Mouse (Mus musculus): ENCODE data around the gene Pum3. TPM values are rescaled to one million over a fixed set of nuclear protein-coding genes. Genes with fewer than 3 reads are reported as not detected.

Gene Pum3
- polyA plus RNA-seq, 1 experiment: 28.8 TPM

DNA sequence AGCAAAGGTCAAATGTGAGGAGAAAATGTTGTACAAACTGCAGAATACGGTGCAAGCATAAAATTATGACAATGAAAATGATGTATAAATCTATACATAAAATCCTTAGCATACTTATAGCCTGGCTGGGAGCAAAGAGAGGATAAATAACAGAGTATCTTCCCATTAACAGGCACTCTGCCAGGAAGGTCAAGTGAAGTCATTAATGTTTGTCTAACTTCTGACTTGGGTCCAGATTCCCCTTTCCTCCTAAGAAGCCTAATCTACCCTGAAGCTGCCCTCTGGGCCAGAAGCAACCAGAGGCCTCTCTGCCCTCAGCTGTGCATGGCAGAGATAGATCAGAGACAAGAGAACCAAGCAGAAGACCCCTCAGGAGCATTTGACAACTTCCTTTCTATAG lies 83.1 kb downstream of the Pum3 start:
- Histone ChIP-seq H3K27me3 (ENCODE audit: control insufficient read depth, insufficient read depth, insufficient read length) (no peaks in the 10 kb centered on the region), H3K4me3 (no peak overlapping the region), H3K79me2 (ENCODE audit: control insufficient read depth, insufficient read depth) (no peaks in the 10 kb centered on the region), H3K4me2 (ENCODE audit: low read depth) (no peak overlapping the region), H3ac (ENCODE audit: control insufficient read depth, insufficient read length) (no peak overlapping the region), H3K36me3 (ENCODE audit: control insufficient read depth, insufficient read depth) (no peaks in the 10 kb centered on the region)
- TF ChIP-seq E2F4 (IDR thresholded peaks at IDR 0.05; ENCODE audit: insufficient read depth): no peak
- no peak for TF ChIP-seq USF1 (IDR thresholded peaks at IDR 0.05; ENCODE audit: low read depth)
- no peak for TF ChIP-seq MYOG (IDR thresholded peaks at IDR 0.05; ENCODE audit: control insufficient read depth in 1 of 3, insufficient read depth in 1 of 3, insufficient read length in 2 of 3, low read depth in 2 of 3)
- no peak for TF ChIP-seq POLR2AphosphoS2 (IDR thresholded peaks at IDR 0.05; ENCODE audit: insufficient read length, low read depth)
- TF ChIP-seq TCF3 (IDR thresholded peaks at IDR 0.05; ENCODE audit: insufficient read length, low read depth): no peak
- TF ChIP-seq MYOD1 (IDR thresholded peaks at IDR 0.05; ENCODE audit: control insufficient read depth in 1 of 3, insufficient read length in 2 of 3, low read depth in 2 of 3): no peak
- TF ChIP-seq MAX (IDR thresholded peaks at IDR 0.05; ENCODE audit: low read depth): no peak
- no peak for TF ChIP-seq SRF (IDR thresholded peaks at IDR 0.05; ENCODE audit: control insufficient read depth, insufficient read length, low read depth)
- TF ChIP-seq CEBPB (IDR thresholded peaks at IDR 0.05; ENCODE audit: insufficient read depth, poor library complexity, severe bottlenecking): no peak
- no peak for TF ChIP-seq REST (IDR thresholded peaks at IDR 0.05; ENCODE audit: insufficient read depth, insufficient read length)
- no peak for TF ChIP-seq POLR2A (IDR thresholded peaks at IDR 0.05; ENCODE audit: insufficient read length, low read depth)
- TF ChIP-seq TCF12 (IDR thresholded peaks at IDR 0.05; ENCODE audit: insufficient read depth, poor library complexity, severe bottlenecking): no peak

Other genes starting within 250 kb of the Pum3 start
- gene Vldlr, start 213.3 kb downstream of the Pum3 start, polyA plus RNA-seq (2012; fragmentation: generic; extraction: Trizol): 6.9 TPM
- not detected for gene Kcnv2, start 107.2 kb downstream of the Pum3 start, polyA plus RNA-seq (2012; fragmentation: generic; extraction: Trizol)